Mouse (Mus musculus) cerebellum, adult 2 months (tissue): ENCODE data around the gene Tspan5. TPM values are rescaled to one million over a fixed set of nuclear protein-coding genes. Genes with fewer than 3 reads are reported as not detected.

Source experiments
- DNase-seq, 2 experiments: peaks; one replicate each; pipeline ENCODE4 v3.0.0; 2021
- H3K27ac ChIP-seq: fragments of 200-500 bp; 2 replicates; pipeline ENCODE4 v1.5.1; 2012; ENCODE audit warnings: low read length, control low read depth, inconsistent platforms; ENCODE audit not compliant: insufficient read depth
- H3K27me3 ChIP-seq: fragments of 200-500 bp; 2 replicates; pipeline ENCODE4 v1.6.1; 2012; ENCODE audit warnings: inconsistent platforms, mild to moderate bottlenecking, low read length, moderate library complexity; ENCODE audit not compliant: control insufficient read depth, insufficient read depth
- H3K4me1 ChIP-seq: fragments of 200-500 bp; 2 replicates; pipeline ENCODE4 v1.6.1; 2011; ENCODE audit warnings: low read length; ENCODE audit not compliant: control insufficient read depth, insufficient read depth
- H3K4me3 ChIP-seq: fragments of 200-500 bp; replicated peaks from 2 replicates; pipeline ENCODE3; 2011; ENCODE audit warnings: mild to moderate bottlenecking, low read depth, low read length, control low read depth; ENCODE audit not compliant: insufficient read depth
- CTCF ChIP-seq: fragments of 200-500 bp; IDR thresholded peaks from 2 replicates; pipeline ENCODE4 v1.5.1; 2011; ENCODE audit warnings: low read depth, mild to moderate bottlenecking, control low read depth, low read length, moderate library complexity, borderline replicate concordance; ENCODE audit not compliant: insufficient read depth
- POLR2A ChIP-seq: fragments of 200-500 bp; IDR thresholded peaks from 2 replicates; pipeline ENCODE4 v1.6.1; 2011; ENCODE audit warnings: low read length, control low read depth, borderline replicate concordance; ENCODE audit not compliant: insufficient read depth
- WGBS: fragments of 180-500 bp; shearing (Covaris S2); methylation state at CpG from one replicate; pipeline ENCODE4 v1.1.7; 2018; 5-methylcytosine and 5-hydroxymethylcytosine counted together
- polyA plus RNA-seq: library from polyadenylated mRNA; depleted of rRNA; stranded (reverse); fragments of >200 nt; gene quantifications from 2 replicates; pipeline ENCODE4 v1.2.3, GENCODE M21; 2012

Gene Tspan5
- polyA plus RNA-seq, 1 experiment: 166 TPM

DNA sequence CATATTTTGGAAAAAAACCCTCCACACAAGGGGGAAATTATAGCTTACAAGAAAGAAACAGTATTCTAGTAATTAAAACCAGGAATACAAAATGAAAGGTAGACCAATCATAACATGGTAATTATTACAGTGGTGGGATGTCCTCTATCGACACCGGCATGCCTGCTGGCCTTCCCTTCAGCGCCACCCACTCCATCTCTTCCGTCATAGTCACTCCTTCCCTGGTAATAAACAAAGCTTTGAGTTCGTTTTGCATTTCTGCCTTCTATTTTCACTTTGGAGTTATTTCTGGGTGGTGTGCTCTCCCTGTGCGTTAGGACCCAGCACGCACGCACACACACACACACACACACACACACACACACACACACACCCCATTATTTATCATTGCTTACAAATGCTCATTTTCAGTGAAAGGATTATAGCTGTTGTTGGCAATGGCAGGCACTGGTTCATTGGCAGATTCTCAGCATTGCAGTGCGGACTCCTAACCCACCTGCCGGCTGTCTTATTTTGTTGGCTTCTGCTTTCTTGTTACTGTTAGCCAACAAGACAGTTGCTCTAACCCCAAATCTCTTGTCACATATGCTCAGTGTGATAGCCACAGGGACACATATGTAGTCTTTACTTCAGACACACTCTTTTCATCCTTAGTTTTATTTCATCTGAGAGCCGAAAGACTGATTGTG lies 29.4 kb upstream of the Tspan5 start:
- 21% methylated on average over 11 of the region's 11 CpGs for WGBS
- peak; percentile 50 to 62 for DNase-seq
- H3K4me3 ChIP-seq: peak overlapping the region; percentile 21
- TF ChIP-seq CTCF (no peak), POLR2A (no peak)
- H3K27me3 ChIP-seq: no peaks in the 10 kb centered on the region
- no peak overlapping the region for H3K27ac ChIP-seq
- H3K4me1 ChIP-seq: no peaks in the 10 kb centered on the region; the same call in 1 of the 2 replicates

DNA sequence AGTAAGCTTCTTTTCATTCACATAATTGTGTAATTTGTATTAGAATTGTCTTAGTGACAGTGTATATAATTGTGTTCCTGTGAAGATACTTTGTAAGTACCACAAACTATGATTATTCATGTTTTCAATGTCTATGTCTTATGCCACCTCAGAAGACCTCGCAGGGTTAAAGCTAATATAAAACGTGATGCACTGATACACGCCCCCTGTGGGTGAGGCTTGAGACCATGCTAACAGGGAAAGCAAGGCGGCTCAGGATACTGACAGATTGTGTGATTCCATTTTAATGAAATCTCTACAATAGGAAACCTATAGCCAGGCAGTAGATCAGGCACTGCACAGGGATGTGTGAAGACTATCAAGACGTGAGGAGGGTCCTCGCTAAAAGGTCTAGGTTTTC lies 28.9 kb upstream of the Tspan5 start:
- WGBS: 42% methylated on average over 6 of the region's 6 CpGs
- Histone ChIP-seq H3K27ac (no peak overlapping the region), H3K4me3 (peak overlapping the region; percentile 27), H3K27me3 (no peaks in the 10 kb centered on the region), H3K4me1 (no peaks in the 10 kb centered on the region; the same call in 1 of the 2 replicates)
- TF ChIP-seq POLR2A: no peak
- peak; percentile 64 for TF ChIP-seq CTCF
- DNase-seq: peak; percentile 24 to 42

DNA sequence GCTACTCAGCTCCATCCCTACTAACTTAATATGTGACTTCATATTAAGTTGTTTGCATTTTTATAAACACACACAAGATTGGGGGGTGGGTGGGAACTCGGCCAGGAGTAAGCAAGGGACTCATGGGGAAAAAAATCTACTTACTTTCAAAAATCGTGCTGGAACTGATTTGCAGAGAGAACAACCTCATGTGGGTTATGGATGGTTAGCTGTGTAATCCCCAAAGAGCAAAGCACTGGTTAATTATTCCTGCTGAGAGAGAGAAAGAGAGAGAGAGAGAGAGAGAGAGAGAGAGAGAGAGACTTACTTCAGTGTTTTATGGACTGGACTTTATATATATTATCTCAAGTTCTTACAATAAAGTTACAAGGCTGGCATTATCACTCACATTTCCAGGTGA lies 27.2 kb upstream of the Tspan5 start:
- DNase-seq: no peak
- no peaks in the 10 kb centered on the region; the same call in 1 of the 2 replicates for H3K4me1 ChIP-seq
- no peak overlapping the region for H3K27ac ChIP-seq
- WGBS: 49% methylated on average over 2 of the region's 2 CpGs
- TF ChIP-seq POLR2A (no peak), CTCF (no peak)
- H3K4me3 ChIP-seq: no peak overlapping the region
- no peaks in the 10 kb centered on the region for H3K27me3 ChIP-seq

DNA sequence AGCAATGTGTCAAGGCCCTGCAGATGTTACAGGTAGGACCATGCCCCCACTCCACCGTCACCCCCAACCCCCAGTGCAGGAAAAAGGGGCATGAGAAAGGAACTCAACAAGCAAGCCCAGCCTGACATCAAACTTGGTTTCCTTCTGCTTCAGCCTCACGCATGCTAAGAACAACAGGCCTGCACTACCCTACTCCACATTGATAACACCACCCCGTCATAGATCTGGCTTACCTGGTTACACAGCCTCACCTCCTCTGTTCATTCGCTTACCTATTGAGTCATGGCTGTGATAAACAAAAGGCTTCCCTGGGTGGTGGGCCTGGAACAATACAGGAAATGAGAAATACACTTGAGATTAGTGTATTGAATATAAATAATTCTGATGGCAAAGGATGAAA lies 26.8 kb upstream of the Tspan5 start:
- no peaks in the 10 kb centered on the region; the same call in 1 of the 2 replicates for H3K4me1 ChIP-seq

DNA sequence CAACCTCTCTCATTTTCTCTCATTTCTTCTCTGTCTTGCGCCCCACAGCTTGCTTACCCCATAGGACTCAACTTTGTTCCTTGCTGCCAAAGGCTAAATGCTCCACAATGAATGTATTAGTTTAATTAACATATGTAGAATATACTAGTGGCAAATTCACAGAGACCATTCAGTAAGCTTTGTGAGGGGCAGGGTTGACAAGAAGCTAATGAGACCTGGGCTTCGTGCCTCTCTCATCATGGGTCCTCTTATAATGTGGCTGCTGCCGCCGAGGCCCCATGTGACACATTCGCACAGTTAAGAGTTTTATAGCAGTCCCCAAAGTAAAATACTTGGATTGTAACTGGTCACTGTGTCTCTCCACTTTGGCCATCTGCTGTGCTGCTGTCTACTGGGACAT lies 25.0 kb upstream of the Tspan5 start:
- 81% methylated on average over 5 of the region's 5 CpGs for WGBS
- Histone ChIP-seq H3K27me3 (no peaks in the 10 kb centered on the region), H3K27ac (no peak overlapping the region), H3K4me3 (no peak overlapping the region), H3K4me1 (no peaks in the 10 kb centered on the region; the same call in 1 of the 2 replicates)
- DNase-seq: no peak
- TF ChIP-seq CTCF (no peak), POLR2A (no peak)

More for the DNA sequence above, 26.8 kb upstream of the Tspan5 start:
- no peak for TF ChIP-seq POLR2A
- no peak for TF ChIP-seq CTCF
- H3K27ac ChIP-seq: no peak overlapping the region
- 91% methylated on average over 4 of the region's 4 CpGs for WGBS
- no peaks in the 10 kb centered on the region for H3K27me3 ChIP-seq
- DNase-seq: no peak
- H3K4me3 ChIP-seq: no peak overlapping the region

DNA sequence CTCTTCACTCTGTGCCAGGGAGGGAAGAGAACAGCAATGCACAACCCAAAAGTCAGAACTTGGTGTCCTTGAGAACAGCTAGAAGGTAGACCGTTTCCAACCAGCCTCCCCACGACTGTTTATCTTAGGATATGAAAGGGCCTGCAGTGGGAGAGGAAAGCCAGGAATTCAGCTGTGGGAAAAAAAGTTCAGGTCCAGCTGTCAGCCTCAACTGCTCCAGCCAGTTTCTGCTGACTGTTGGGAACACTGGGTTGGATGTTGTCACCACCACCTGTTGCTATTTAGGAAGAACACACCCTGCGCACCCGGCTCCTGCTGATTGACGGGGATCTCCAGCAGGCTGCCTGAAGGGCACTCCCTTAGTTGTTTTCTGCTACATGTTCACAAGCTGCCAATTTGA lies 19.8 kb upstream of the Tspan5 start:
- WGBS: 63% methylated on average over 5 of the region's 5 CpGs
- peak in 1 of 2 experiments; percentile 3 for DNase-seq
- TF ChIP-seq CTCF (no peak), POLR2A (no peak)
- no peaks in the 10 kb centered on the region for H3K27me3 ChIP-seq
- 0 out of 2 replicates have a peak overlapping the region, but pooled peaks have one; percentile 21 for H3K27ac ChIP-seq
- H3K4me3 ChIP-seq: no peak overlapping the region
- H3K4me1 ChIP-seq: no peaks in the 10 kb centered on the region

DNA sequence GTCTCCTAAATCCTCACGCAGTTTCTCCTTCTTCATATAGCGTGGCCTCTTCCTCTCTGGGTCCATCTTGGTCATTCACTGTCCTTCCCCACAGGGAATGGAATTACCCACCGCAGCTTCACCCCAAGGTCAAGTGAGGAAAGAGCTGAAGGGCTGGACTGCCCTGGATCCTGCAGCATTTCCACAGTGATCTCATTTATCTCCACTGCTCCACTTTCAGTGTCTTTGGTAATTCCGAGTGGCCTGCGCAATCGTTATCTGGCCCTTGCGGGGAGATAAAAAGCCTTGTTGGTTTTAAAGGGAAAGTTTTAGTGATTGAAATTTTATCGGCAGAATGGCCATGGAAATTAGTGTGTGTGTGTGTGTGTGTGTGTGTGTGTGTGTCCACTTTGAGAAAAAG lies 14.4 kb upstream of the Tspan5 start:
- Histone ChIP-seq H3K4me3 (no peak overlapping the region), H3K27ac (no peak overlapping the region), H3K4me1 (no peaks in the 10 kb centered on the region), H3K27me3 (no peaks in the 10 kb centered on the region)
- WGBS: 97% methylated on average over 8 of the region's 8 CpGs
- TF ChIP-seq CTCF: no peak
- TF ChIP-seq POLR2A: no peak
- no peak for DNase-seq

DNA sequence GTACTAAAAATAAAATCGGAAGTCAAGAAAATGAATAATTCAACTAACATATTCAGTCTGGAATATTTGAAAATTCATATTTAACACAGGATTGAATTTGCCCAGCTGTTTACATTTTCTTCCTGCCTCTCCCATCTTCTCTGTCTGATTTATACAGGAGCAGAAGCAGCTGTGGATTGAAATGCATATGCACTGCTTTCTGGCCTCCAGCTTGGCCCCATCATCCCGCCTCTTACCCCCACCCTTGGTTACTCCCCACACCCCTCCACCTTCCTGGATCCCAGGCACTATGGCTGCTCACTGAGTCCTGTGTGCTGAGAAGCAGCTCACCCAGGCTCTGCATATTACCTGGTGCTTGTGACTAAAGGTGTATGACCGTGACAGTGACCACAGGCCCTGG lies 13.2 kb upstream of the Tspan5 start:
- WGBS: 89% methylated on average over 3 of the region's 3 CpGs
- Histone ChIP-seq H3K4me1 (no peaks in the 10 kb centered on the region), H3K4me3 (no peak overlapping the region), H3K27me3 (no peaks in the 10 kb centered on the region), H3K27ac (no peak overlapping the region)
- no peak for DNase-seq
- TF ChIP-seq CTCF: no peak
- TF ChIP-seq POLR2A: no peak
